Mouse (Mus musculus) cerebellum, adult 11-12 months (tissue): ENCODE data around the gene Kirrel.

Source experiments
- DNase-seq: peaks from one replicate; pipeline ENCODE4 v3.0.0; 2022

The Kirrel gene

DNA sequence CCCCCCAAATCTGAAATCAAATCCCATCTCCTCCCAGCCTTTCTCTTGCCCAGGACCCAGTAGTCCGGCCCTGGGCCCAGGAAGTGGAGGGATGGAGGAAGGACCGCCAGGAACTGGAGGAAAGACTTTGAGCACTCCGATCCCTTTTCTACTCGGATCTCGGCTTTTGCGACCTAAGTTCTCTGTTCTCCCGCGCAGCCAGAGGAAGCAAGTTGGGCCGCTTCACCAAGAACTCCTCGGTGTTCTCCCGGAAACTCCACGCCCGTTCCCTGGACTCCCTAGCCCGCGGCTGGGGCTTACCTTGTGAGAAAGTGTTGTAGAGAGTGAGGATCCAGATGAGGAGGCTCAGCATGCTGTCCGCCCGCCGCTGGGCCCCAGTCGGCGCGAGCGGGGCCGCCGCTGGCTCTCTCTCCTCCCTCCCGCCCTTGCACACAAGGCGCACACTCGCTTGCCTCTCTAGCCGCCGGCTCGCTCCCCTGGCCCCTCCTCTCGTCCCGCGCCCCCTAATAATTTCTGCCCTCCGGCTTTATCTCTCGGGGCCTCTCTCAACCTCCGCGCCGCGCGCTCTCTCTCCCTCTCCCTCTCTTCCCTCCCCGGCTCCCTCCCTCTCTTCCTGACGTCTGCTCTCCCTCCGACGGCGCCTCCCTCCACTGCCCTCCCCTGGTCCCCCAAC, at the start of gene Kirrel:
Gene Kirrel (minus strand): TSS at position 652 of the 673 bp plus-strand sequence.
- DNase-seq = no peak

DNA sequence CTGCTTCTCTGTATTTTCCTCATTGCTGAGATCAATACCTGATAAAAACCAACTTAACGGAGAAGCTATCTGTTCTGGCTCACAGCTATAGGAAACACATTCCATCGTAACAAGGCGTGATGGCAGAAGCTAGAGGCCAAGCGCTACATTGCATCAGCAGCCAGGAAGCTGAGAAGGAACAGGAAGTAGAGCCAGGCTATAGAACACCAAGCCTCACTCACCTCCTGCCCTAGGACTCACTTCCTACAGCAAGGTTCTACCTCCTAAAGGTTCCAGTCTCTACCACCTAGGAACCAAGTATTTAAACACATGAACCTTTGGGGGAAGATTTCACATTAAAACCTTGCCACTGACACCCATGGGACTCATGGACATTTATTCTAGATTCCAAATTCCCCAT, 49.1 kb upstream of the Kirrel start:
- no peak for DNase-seq

GRCm38 (mm10) chr3:87222346-87222745, 47.8 kb upstream of the Kirrel start:
- no peak for DNase-seq

DNA sequence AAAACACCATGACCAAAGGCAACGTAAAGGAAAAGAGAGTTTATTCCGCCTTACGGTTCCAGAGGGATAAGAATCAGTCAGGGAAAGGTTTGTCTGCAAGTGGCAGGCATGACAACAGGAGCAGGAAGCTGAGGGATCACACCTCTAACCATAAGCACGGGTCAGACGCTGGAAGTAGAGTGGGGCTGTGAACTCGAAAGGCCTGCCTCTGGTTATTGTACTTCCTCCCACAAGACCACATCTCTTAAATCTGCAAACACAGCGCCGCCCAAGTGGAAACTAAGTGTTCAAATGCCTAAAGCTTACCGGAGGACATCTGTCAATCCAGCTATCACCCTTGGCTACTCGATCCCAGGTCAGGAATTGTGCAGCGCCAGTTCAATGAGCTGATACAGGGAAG, 40.6 kb upstream of the Kirrel start:
- DNase-seq = no peak

GRCm38 (mm10) chr3:87214221-87214864, 39.8 kb upstream of the Kirrel start:
- no peak for DNase-seq

- no peak for DNase-seq
These were observed 32.0 kb upstream of the Kirrel start for GRCm38 (mm10) chr3:87206336-87207075.

- DNase-seq = no peak
These were observed 22.1 kb upstream of the Kirrel start for GRCm38 (mm10) chr3:87196637-87197036.

- DNase-seq = no peak
These were observed 20.5 kb upstream of the Kirrel start for GRCm38 (mm10) chr3:87195041-87195440.

- no peak for DNase-seq
These were observed 20.0 kb upstream of the Kirrel start for GRCm38 (mm10) chr3:87194591-87194990.

- DNase-seq = no peak
These were observed 19.2 kb upstream of the Kirrel start for GRCm38 (mm10) chr3:87193756-87194155.

DNA sequence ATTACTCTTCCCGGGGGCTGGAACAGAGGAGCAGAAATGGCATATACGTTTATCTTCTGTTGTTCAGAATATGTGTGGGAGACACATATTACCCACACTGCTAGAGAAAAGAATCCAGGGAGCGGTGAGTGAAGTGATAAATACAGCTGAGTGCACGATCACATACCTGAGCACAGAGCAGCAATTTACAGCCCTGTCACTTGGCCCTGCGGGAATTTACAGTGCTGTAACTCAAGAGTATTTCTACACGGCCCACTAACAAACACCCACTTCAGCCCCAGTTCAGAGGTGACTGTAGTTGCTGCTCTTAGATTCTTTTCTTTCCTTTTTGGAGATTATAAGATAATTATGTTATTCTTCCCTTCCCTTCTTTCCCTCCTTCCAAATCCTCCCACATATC, 18.8 kb upstream of the Kirrel start:
- DNase-seq = no peak

DNA sequence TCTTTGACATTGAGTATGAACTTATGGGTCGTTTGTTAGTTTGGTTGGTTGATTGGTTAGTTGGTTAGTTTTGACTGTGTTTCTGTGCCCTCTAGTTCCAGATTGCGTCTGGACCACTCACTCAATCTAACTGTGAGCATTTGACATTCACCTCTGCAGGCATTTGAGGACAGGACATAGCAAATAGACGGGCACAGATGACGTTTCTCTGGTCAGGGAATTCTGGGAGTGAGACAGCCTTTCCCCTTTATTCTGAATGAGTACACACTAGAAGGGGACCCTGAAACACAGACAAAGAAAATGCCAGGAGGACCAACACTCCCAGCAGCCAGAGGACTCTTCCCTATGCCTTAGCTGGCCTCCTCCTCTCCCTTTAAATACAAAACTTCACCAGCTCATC, 2.1 kb upstream of the Kirrel start:
- no peak for DNase-seq

GRCm38 (mm10) chr3:87175438-87175815, 880 bp upstream of the Kirrel start:
- no peak for DNase-seq

- DNase-seq = no peak
These were observed 356 bp upstream of the Kirrel start for GRCm38 (mm10) chr3:87174769-87175437.

DNA sequence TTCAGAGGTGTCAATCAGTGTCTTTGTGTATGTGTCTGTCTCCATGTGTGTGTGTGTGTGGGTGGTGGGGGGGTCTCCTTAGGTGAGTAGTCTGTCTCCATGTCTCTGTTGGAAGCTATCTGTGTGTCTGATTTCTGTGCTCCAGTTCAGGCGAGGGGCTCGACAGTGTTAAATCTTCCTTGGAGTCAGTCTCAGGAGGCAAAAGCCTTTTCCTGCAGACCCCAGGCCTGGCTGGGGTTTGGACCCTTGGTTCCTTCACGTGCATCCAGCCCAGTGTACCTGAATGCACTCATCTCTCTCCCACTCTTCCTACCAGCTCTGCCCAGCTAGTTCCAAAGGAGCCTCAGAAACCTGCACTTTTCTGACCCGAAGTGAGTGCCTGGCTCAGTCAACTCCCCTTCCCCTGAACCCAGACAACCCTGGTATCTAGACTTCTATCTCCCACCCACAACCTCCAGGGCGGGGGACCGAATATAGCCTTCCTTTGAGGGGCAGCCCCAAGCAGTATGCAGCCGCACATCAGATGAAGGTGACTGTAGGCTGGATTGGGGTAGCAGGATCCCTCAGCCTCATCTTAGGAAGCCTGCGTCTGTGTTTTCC, 961 bp downstream of the Kirrel start:
- DNase-seq = no peak

GRCm38 (mm10) chr3:87173103-87173444, 1.5 kb downstream of the Kirrel start:
- DNase-seq = no peak

GRCm38 (mm10) chr3:87172351-87173102, 2.0 kb downstream of the Kirrel start:
- DNase-seq = no peak

- DNase-seq = no peak
These were observed 3.1 kb downstream of the Kirrel start for GRCm38 (mm10) chr3:87171201-87172100.

GRCm38 (mm10) chr3:87169402-87170015, 5.0 kb downstream of the Kirrel start:
- no peak for DNase-seq

DNA sequence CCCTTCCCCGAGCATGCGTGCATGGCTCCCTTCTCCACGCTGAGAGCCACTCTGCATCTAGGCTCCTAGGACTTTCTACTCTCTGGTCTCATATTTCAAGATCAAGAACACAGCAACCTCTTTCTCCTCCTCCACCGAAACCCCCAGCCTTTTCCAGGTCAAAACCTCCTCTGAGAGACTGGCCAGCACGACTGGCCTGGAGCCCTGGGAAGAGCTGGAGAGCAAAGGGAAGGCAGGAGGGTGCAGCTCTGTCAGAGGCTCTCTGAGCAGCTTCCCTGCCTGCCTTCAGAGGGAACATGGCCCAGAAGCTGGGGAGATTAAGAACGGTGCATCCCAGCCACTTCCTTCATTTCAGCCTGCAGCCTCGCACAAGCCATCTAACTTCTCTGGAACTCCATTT, 5.8 kb downstream of the Kirrel start:
- no peak for DNase-seq

DNA sequence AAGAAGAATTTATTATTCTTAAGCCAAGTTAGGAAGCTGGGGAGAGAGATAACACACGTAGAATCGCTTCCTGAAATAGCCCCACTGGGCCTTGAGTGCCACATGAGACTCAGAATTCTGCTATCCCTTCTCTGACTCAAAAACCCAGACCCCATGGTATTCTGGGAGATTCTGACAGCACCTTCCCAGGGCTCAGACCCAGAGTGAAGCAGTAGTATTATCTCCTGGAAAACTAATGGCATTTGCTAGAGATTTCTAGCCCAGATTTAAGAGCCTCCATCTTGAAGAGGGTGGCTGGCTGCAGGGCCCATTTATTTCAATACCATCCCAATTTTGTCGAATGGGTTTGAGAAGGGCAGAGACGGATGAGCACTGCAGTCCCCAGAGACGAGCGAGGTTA, 6.9 kb downstream of the Kirrel start:
- DNase-seq = no peak
